Mouse (Mus musculus) G1E (cell line): ENCODE measurements around the gene Pelp1.

Experiments
- CTCF ChIP-seq: IDR thresholded peaks from 2 replicates; pipeline ENCODE4 v1.5.1; 2012; ENCODE audit warnings: low read depth, low read length, inconsistent platforms, mixed read lengths
- GATA1 ChIP-seq: IDR thresholded peaks from 2 replicates; pipeline ENCODE4 v1.6.1; 2012; ENCODE audit warnings: borderline replicate concordance, low read length, inconsistent platforms, mixed read lengths

DNA sequence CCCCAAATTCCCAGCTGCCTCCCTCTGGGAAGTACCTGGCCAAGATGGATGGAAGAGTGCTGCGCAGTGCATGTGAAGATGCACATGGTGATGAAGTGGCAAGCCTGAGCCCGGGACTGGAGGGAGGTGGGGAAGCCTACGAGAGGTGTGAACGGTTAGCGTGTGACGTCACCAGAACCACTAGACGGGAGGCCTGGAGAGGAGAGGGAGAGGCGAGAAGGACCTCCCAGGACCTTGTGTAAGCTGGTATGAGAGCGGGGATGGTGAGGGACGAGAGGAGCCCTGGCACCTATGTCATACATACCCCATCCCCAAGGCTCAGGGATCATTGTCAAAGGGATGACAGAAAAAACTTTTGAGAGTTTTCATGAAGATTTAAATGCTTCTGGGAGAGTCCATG is 64.8 kb downstream of the Pelp1 start:
- TF ChIP-seq CTCF (no peak), GATA1 (no peak)
